Mouse (Mus musculus) retina, embryonic 14.5 days (tissue): Measurements from ENCODE around the gene Sh3bp4.

ENCODE experiments used
- DNase-seq: peaks from one replicate; pipeline ENCODE4 v3.0.0-alpha.2; 2015; ENCODE audit warnings: low spot score

Gene Sh3bp4

DNA sequence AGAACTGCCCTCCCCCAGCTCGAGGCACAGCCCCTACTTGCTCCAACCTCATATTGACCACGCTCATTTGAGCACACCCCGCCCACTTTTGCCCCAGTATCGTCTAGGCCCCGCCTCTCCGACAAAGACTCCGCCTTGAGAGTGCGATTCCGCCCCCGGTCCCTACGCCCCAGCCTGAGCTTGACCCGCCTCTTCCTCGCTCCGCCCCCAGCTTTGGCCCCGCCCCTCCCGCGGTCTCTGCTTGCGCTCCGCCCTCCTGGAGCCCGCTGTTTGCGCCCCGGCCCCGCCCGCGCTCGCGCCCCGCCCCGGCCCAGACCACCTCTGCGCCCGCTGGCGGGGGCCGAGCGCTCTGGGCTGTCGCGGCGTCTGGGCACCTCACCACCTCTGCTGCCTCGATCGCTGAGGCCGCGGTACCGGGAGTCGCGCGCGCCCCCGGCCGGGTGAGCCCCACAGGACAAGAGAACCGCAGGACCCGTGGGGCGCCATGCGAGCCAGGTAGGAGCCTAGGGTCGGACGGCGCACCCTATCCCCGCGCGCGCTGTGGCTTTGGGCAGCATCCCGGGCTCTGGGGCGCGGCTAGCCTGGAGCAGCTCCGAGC is at the start of gene Sh3bp4:
Gene Sh3bp4, plus strand, starts transcription at position 313 of the 598 bp plus-strand sequence.
- peak; percentile 100 for DNase-seq

DNA sequence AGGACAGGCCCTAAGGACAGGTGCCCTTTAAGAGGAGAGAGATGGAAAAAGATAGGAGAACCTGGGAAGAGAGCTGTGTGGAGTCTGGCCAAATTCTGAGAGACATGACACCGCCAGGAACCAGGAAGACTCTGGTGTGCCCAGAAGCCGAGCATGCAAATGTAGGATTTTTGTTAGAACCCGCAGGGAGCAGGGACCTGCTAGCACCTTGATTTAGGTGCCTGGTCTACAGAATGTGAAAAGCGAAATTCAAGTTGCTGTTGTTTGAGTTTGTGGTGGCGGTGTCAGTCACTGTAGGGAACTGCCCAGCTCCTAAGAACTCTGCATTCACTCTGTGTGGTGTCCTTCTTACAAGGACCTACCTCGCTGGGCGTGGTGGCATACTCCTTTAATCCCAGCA is 47.2 kb upstream of the Sh3bp4 start:
- no peak for DNase-seq

DNA sequence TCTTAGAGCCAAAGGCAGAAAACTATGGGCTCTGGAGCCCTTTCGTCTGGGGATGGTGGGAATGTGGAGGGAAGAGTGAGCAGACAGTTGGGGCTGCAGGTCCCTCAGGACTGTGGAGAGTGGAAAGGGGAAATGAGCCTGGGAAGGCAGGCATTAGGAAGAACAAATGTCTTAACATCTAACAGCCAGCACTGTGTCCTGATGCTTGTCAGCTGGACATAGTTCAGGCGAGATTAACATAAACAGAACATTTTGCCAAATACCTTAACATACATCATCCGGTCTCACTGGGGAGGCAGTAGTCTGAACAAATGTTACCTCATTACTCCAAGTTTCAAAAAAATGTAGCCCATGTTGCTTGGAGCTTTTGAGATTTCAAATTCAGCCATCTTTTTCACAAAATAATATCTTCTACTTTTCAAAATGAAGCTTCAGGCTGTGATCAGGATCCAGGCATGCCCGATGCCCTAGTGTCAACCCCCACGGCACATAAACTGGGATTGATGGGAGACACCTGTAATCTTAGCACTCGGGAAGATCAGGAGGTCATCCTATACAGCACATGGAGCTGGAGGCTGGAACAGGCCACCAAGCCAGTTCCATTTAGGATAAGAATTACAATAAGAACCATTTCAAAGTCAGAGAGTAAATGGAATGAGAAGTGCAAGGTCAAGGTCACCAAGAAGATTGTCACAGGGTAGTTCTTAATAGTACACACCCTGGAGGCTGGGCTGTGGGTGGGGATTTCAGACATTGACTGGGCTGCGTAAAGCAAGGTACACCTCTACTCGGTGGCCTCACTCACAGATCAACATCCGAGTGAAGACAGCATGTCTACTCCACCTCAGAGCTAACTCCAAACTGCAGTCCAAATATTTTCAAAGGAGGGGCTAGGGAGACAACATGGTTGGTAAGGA is 45.3 kb upstream of the Sh3bp4 start:
- DNase-seq, result no peak

DNA sequence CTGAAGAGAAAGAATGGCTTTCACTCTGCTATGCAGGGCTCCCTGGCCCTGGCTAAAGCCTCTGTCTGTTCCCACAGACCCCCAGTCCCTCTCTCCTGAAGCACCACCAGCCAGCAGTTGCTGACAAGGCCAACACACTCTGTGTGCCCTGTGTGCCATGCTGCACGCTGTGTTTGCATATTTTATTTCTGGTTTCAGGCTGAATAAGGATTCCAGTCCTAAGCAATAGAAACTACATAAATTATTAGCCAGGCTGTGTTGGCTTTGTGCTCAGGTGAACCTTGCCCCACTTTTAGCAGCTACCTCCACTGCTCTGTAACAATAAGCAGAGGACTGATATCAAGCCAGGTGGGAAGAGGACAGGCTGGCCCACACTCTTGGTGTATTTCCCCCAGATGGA is 44.2 kb upstream of the Sh3bp4 start:
- no peak for DNase-seq

DNA sequence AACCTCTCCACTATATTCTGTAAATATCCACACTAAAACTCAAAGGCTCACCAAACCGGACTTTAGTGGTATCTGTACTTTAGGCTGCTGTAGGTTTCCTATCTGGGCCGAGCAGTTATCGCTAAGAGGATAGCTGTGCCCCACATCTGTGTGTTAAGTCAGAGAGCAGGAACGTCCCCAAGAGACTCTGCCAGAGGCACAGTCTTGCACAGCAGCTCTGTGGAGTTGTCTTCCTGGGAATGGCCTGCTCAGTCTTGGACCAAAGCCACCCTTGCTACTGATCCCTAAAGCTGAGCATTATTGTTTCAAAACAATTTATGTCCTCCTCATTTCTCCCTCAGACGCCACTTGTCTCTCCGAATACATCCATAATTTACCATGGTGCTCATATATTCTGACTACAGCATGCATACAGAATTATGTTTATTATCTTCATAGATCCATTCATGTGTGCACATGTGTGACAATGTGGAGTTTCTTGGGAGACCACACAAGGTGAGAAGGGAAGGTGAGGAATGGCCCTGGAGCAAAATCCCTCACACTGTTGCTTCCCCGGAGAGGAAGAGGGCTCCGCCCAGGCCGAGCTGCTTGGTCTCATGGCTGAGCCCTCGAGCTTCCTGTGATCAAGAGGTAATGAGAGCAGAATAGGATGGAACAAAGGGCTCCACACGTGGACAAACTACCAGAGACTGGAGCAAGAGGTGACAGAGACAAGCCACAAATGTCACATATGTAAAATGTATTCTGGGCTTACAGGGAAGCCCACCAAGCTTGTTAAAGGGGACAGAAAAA is 40.9 kb upstream of the Sh3bp4 start:
- no peak for DNase-seq

DNA sequence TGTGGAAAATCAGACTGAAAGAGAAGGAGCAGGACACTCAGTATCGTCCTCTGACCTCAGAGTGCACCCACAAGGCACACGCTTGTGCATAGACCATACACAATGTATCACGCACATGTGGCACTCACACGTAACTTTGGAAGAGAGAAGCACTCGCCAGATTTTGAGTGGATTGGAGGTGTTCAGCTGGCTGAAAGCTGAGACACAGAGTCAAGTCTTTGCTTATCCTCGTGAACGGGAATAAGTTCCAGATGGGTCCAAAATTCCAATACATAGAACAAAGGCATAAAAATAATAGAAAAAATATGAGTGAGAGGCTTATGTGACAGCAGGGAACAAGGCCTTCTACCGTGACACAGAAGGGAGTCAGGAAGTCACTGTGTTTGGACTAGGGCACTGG is 36.6 kb upstream of the Sh3bp4 start:
- no peak for DNase-seq

DNA sequence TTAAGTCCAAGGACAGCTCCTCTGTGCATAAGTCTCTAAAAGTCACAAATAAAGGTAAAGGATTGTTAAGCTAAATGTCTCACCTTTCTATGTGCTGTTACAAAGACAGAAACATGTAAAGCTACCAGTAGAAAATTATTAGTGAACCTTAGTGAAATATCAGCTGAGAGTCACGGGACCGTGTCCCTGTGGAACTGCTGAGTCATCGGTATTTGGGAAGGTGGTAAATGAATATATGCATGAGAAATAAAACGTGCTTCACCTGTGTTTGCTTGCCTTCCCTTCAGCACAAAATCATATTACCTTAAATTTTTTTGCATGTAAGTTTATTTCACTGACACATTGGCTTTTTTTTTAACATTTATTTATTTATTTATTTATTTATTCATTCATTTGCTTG is 36.2 kb upstream of the Sh3bp4 start:
- DNase-seq, result no peak

DNA sequence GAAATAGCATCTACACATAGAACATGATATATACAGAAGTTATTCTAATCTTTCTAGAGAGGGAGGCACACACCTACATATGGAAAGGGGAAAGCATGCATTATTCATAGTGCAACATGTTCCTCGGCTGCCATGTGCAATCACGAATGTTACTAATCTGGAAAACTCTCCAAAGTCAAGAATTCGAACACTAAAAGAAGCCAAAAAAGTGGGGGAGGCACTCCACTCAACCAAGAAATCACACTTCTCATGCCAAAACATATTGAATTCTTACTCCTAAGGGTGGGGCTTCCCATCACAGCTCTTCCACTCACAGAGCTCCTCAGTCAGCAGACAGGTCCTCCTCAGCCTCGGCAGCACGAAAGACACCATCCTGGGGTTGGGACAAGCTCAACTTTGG is 35.1 kb upstream of the Sh3bp4 start:
- DNase-seq, result no peak

DNA sequence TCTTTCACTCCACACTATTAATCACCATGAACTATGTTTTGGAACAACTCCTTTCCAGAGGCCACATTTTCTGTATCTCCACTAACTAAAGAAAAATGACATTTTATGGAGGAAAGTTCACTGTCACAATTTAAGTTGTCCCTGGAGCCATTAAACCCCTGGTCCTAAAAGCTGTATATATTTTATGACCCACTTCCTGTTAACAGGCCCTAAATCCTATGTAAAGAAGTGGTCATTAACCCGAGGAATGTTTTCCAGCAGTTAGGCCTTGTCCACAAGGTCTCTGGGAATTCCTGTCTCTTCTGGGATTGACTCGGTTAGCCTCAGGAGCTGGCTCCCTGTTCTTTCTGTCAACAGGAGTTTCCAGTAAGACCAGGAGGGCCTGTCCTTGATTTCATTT is 30.4 kb upstream of the Sh3bp4 start:
- no peak for DNase-seq

DNA sequence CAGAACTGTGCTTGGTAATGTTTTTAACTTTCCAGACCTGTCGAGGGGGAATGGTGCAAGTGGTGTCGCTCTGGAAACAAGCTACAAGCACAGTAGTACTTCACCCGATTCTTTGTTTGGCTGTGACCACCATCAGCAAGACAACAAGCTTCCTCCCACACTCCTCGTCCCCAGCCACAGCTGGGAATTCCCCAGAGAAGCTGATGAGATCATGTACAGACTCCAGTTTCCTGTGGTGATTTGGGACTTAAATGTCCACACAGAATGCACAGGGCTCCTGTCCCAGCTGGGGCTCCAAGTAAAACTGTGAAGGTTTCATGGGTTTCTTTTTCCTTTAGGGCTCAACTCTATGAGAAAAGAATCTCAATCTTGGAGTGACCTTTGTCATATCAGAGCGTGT is 28.9 kb upstream of the Sh3bp4 start:
- no peak for DNase-seq

DNA sequence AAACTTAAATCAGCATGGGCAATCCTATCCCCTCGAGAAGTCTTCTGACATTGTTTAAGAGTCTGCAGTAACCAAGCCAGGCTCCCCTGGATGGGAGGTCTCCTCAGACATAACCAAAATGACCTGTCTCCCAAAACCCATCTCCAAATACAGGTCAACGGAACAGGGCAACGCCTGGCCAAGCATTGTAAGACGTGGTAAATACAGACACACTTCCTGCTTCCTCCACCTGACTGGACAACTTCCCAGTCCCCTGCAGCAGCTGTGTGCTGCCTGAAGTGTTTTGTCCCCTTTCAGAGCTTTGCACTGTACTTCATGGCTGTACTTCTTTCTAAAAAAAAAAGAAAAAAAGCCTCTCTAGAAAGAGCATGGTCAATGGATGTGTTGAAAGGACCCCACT is 28.1 kb upstream of the Sh3bp4 start:
- DNase-seq, result no peak

DNA sequence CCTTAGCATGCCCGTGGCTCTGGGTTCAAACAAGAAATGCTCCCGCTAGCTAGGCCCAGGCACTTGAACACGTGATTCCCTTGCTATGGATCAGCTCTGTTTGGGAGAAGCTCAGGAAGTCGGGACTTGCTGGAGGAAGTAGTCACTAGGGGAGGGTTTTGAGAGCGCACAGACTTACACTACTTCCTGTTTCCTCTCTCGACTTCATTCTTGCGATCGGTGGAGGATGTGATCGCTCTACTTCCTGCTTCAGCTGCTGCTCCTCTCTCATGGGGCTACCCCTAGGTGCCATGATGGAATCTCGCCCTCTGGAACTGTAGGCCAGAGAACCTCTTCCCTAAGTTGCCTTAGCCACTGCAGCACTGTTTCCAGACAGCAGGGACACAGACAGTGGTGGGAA is 27.3 kb upstream of the Sh3bp4 start:
- no peak for DNase-seq

DNA sequence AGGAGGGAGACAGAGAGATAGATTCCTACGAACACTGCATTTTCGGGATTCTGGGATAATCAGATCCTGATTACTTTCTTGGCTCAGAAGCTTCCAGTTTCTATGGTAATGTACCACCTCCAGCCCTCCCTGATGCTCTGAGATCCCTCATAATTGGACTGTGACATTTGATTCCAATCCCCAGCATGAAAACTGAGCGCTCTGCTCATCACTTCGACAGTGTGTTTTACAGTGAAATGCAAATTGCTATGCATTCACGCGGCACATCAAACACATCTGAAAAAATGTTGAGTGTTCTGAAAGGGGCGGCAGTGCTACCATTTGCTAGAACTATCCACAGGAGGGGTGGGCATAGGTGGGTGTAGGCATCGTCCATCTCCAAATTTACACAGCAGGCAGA is 24.8 kb upstream of the Sh3bp4 start:
- no peak for DNase-seq

DNA sequence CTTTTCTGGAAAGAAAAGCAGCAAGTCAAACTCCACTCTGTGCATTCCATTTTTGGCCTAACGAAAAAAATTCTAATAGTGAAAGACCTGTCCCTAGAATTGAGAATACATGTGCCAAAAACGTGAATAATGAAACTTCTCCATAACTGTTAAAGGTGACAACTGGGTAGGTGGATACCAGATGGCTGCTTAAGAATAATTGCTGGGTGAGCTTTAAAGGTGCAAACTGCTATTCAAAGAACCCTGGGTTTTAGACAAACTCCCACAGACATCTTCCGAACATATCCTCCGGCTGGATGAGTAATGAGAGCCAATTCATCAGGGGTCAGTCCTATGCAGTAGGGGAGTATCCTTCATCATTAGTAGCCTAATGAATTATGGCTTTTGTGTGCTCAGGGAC is 20.7 kb upstream of the Sh3bp4 start:
- DNase-seq, result no peak

DNA sequence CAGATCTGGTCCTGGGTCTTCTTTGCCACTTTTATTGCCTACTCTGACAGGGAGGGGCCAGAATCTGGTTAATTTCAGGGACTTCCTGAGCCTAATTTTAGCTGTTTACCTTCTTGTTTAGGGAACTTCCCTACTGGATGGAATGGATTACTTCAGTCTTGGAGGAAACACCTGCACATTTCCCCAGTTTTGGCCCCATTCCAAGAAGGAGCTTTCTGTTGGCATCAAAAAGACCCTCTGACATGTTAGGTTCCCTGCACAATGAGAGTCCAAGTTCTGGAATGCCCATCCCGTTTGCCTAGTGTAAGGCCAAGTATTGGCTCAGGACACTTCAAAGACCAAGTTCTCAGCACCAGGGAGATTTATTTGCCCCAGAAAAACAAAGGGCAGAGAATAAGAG is 14.0 kb upstream of the Sh3bp4 start:
- no peak for DNase-seq

DNA sequence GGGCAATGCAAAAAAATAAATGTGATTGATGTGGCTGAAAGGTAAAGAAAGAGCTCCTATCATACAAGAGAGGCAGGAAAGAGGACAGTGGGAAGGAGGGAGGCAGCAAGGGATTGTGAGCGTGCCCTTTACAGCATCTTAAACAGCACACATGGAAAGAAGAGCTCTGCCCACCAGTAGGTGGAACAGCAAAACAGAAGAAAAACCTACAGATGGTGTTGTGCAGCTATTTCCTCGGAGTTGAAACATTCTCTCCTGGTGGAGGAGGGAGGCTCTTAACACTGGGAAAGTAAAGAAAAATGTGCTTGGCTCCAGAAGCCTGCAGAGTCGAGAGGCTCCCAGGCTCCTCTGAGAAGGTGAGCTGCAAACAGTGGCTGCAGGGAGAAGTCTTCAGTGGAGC is 12.8 kb upstream of the Sh3bp4 start:
- no peak for DNase-seq

DNA sequence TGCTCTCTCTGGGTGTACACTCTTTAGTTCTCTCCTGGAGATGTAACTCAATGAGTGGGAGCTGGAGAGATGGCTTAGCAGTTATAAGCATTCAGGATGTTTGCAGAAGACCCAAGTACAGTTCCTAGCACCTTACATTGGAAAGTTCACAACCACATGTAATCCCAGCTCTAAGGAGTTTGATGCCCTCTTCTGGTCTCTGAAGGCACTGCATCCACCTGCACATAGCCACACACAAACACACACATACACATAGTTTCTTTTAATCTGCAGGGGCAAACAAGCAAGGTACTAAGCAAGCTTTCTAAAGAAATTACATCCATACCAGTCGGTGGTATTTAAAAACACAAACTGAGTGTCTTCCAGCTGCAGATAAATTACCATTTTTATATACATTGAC is 12.2 kb upstream of the Sh3bp4 start:
- no peak for DNase-seq

DNA sequence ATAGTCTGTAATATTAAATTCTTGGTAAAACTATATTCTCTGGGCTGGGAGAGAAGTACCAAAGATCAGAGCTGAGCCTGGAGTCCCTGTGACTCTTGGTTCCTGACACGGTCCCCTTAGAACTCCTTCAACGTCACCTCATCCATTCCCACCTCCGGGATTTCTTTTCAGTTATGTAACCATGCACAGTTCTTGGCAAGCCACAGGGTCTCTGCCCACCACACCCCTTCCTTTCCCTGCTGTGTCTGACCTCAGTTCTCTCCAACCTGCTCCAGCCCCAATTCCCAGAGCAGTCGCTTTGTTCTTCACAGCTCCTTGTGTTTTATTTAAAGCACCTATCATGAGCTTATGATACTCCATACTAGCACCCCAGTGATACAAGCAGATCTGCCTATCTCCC is 7.2 kb upstream of the Sh3bp4 start:
- no peak for DNase-seq

DNA sequence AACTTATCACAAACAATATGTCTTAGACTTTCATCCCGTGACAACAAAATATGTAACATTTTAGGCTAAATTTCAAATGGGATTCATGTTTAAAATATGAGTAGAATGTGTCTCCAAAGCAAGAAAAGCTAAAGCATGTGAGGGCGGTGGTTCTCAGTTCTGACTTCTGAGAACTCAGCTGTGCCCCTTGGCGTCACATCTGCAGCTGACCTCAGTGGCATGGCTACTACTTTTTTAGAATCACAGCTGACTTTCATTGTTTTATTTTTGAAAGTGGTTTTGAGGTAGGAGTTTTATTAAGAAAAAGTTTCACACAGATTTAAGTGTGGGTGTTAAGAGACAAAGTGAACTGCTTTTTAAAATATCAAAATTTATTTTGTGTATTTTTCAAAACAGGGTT is 6.4 kb upstream of the Sh3bp4 start:
- DNase-seq, result no peak

DNA sequence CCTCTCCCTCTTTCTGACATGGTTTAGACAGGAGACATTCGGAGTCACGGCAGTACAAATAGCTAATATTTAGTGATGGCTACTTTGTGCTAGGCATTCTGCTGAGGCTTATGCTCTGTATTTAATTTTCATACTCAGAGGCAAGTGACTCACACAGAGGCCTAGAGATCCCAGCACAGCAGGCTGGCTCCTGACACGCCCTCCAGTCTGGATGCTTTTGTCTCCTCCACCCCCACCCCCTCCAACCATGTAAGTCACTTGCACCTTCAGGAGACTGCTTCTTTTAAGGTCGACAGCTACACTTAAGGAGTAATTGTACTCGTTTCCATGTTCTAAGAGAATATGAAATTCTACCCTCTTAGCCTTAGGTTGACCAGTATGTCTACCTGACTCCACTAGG is 1.4 kb upstream of the Sh3bp4 start:
- no peak for DNase-seq

DNA sequence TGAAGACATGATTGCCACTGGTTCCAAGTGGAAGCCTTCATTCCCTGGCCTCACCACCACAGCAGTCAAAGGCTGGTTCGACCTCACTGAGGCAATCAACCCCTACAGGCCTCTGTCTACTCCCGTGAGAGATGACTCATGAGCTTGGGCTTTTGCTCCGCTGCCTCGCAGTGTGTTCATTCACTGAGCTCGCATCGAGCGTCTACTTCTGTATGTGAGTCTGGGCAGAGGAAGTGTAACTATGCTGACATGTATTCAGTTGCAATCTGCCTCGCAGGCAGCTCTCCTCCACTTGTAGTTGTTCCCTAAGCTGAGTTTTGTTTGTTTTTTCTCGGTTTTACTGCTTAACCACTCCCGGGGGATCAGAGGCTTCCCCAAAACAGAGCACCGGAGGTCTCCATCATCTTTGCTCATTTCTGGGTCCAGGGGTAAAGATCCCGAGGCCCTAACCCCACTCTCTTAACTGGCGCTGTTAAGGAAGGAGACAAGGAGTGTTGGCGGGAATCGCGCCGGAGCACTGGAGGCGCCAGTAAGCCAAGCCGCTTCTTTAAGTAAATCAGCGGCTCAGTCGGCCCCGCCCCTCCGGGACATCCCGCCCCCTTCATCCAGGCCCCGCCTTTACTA is 624 bp upstream of the Sh3bp4 start:
- DNase-seq, result peak; percentile 68

DNA sequence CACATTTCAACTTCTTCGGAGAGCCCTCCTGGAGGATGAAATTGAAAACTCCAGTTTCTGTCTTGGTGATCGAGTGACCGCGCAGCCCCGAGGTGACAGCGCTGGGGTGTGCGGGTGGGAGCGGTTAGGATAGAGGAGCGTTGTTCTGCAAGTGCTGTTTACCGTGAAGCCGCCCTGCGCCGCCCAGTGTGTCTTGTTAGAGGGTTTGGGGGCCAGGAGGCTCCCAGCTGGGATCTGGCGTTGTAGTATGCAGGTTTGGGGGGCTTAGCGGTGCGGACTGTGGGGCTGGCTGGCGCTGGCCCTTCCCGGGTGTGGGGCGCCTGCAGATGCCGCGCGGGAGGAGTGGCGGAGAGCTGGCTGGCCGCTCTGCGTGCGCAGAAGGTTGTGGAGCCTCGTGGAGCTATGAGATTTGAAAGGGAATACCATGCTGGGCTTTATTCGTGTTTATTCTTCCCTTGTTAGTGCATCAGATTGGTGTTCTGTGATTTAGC is 701 bp downstream of the Sh3bp4 start:
- DNase-seq, result peak; percentile 61
